Mouse (Mus musculus): Measurements from ENCODE around the gene Camkmt. TPM values are rescaled to one million over a fixed set of nuclear protein-coding genes. Genes with fewer than 3 reads are reported as not detected.

The Camkmt gene
- polyA plus RNA-seq, 2 experiments from 2014 or later = 5.7 to 7.4 TPM

- no peak for ATAC-seq
These were observed 379.4 kb downstream of the Camkmt start for GRCm38 (mm10) chr17:85469776-85470175.

DNA sequence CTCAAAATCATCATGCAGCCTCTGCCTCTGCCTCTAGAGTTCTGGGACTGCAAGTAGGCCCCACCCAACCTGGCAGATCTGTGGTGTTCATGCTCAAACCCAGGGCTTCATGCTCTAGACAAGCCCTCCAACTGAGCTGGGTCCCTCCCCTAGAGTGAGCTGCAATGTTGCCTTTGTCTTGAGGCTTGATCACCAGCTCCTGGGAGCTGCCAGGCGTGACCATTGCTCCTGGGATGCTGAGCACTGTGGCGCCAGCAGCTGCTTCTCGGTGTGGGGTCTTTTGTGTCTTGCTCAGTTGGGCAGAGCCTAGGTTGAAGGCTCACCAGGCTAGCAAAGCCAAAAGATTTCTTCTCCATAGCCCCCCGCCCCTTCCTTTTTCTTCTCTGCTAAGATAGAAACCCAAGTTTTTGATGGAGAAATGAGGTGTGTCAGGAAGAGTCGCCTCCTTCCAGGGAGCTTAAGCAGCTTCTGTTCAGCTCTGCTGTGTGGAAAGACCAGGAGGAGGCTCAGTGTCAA lies 382.4 kb downstream of the Camkmt start:
- no peak for ATAC-seq

- no peak for ATAC-seq
These were observed 382.9 kb downstream of the Camkmt start for GRCm38 (mm10) chr17:85473217-85473616.

DNA sequence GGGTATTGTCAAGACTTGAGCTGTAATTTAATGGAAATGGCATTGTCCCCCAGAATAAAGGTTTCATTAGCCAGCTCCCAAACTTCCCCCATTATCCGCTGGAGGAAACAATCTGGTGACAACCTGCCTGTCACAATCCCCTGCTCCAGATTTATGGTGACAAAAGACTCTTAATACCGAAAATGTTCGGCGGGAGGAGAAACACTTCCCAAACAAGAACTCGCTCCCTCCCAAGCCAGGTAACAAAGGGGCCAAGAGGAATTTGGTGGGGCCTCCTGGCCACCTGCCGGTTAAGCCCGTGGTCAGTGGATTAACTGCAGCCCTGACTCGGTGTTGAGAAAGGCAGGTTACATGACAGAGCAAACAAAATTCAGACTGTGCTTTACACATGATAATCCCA lies 383.5 kb downstream of the Camkmt start:
- ATAC-seq = no peak

DNA sequence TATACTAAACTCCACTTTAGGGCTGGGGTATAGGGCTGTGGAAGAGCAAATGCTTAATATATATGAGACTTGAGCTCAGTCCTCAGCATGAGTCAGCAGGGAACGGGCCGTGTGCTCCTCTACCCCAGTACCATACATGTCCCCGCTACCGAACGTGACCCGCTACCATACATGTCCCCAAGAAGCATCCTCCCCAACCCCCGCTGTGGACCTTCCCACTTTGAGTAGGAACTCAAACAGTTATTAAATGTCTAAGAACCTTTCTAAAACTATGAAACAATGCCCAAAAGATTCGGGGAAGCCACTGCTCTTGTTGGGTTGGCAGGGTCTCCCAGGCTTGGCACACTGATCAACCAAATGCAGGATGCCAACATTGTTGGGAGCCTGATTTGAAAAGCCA lies 390.9 kb downstream of the Camkmt start:
- ATAC-seq = no peak

- ATAC-seq = no peak
These were observed 392.7 kb downstream of the Camkmt start for GRCm38 (mm10) chr17:85483086-85483485.

DNA sequence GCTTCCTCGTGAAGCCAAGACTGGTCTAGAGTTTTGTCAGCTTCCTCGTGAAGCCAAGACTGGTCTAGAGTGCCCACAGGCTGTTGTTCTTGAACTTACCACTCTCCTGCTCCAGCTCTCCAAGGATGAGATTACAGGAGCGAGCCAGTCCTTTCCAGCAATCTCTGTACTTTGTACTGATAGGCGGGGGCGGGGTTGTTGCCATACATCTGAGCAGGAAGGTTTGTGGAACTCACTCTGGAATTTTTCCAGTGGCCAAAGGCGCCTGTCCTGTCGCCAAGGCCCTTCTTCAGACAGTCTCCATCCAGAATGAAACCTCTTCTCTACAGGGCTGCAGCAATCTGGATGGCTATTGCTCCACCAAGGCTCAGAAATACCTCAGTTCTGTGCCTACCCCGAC lies 393.7 kb downstream of the Camkmt start:
- ATAC-seq = no peak

GRCm38 (mm10) chr17:85484526-85484925 lies 394.2 kb downstream of the Camkmt start:
- ATAC-seq = no peak

- ATAC-seq = no peak
These were observed 395.0 kb downstream of the Camkmt start for GRCm38 (mm10) chr17:85485065-85485945.

- ATAC-seq = no peak
These were observed 395.7 kb downstream of the Camkmt start for GRCm38 (mm10) chr17:85485946-85486533.

- ATAC-seq = no peak
These were observed 396.5 kb downstream of the Camkmt start for GRCm38 (mm10) chr17:85486585-85487480.

DNA sequence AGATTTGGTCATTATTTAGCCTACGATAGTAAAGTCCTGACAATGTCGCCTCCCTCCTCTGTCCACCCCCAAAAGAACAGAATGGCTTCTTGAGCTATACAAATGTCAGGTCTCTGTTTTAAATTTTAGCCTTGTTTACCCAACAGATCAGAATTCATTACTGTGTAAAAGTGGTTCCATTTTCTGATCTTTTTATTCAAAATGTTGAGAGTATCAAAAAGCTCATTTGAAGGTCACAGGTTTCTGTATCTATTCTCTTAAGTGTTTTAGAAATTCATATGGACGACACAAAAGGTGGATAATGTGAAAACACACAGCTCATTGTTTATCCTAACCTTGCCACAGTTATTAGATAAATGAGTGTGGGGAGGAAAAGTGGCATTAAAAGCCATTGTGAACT lies 397.2 kb downstream of the Camkmt start:
- no peak for ATAC-seq

- ATAC-seq = no peak
These were observed 398.5 kb downstream of the Camkmt start for GRCm38 (mm10) chr17:85488601-85489487.

- no peak for ATAC-seq
These were observed 399.2 kb downstream of the Camkmt start for GRCm38 (mm10) chr17:85489488-85489980.

- no peak for ATAC-seq
These were observed 401.1 kb downstream of the Camkmt start for GRCm38 (mm10) chr17:85491491-85491890.

DNA sequence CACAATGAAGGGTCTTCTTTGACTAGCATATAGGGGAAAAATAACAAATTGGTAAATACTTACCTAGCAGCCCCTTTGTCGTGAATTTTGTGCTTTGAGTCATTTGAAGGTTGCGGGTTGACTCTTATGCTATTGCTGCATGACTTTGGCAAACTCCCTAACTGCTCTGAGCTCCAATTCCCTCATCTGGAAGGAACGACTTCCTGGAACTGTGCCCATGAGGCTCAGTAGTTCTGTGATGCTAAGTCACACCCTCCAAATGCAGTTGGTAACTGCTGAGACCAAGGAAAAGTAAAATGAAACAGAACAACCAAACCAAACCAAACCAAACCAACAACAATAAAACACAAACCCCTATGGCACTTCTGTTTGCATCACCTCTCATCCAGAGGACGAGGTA lies 403.2 kb downstream of the Camkmt start:
- ATAC-seq = no peak

DNA sequence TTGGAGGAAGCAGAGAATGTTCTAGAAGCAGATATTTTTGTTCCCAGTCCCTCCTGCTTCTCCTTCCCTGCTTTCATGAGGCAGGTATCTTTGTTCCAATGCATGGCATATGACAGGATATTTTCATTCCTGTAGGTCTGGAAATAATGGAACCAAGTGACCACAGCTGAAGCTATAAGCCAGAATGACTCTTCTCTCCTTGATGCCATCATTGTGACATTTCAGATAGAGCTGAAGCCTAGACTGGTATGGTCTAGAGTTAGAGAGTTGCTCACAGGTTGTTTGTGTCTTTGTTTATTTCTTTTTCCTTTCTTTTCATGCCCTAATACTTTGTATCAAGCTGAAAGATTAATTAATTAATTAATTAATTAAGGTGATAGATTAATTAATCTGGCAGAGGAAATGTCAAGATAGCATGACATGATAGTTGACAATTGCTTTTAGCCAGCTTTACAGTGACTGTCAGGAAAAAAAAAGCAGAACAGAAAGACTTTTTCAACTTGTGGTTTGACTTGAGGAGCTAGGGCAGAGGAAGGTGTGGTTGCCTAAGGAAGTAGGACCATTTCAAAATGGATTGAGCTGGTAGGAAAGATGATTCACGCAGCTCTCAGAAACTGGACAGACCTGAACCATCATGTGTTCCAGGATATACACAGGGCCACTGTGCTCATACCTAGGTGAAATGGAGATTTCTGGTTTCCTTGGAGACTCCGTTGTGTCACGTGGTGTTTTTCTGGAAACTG lies 404.8 kb downstream of the Camkmt start:
- no peak for ATAC-seq

DNA sequence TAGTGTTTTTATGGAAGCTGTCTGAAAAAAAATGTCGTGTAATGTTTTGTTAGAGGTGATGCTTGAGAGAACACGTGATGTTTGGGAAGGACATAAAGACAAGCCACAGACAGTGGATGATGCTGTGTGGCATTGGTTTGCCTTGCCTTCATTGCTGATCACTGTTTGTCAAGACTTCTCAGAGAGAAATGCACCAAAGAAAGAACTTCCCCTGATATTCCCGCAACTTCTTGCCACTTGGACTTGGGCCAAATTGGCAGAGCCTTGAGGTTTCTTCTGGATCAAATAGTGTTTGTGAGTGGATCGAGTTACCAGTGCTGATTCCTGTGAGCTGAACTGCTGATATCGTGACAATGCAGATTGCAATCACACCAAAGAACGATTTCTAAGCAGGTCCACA lies 405.5 kb downstream of the Camkmt start:
- no peak for ATAC-seq

DNA sequence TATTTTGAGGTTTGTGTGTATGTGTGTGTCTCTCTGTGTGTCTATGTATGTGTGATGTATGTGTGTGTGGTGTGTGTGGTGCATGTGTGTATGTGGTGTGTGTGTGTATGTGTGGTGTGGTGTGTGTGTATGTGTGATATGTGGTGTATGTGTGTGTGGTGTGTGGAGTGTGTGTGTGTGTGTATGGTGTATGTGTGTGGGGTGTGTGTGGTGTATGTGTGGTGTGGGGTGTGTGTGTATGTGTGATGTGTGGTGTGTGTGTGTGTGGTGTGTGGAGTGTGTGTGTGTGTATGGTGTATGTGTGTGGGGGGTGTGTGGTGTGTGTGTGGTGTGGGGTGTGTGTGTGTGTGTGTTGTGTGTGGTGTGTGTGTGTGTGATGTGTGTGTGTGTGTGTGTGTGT lies 414.5 kb downstream of the Camkmt start:
- no peak for ATAC-seq

- no peak for ATAC-seq
These were observed 416.1 kb downstream of the Camkmt start for GRCm38 (mm10) chr17:85506206-85507088.

All from CD4-positive, CD25-positive, alpha-beta regulatory T cell, adult 4 months (primary cell).